Mouse (Mus musculus): ENCODE measurements at regions not wholly inside any gene's neighbourhood (a gene's known extent, or its start where the extent isn't known, plus 50 kb on each side); places are given as distances from the start of the nearest gene placed in this dataset.

DNA sequence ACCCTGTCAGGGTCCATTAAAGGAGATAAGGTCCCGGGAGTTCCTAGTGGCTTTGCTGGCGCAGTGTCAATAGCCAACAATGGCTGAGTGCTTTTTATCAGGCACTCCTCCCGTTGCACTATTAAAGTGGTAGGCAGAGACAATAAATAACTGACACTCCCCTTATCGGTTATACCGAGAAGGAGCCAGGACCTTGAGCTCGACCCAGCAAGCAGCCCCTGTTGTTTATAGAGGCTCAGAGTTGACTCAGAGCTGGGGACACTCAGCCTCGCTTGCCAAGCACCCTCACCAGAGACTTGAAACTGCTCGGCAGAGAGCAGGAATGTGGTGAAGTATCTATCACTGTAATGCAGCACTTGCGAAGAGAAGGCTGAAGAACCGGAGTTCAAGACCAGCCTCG is 102.5 kb upstream of the Jarid2 start:
- no peak for TF ChIP-seq CTCF (conservative IDR thresholded peaks at IDR 0.05; ENCODE audit: low read length)
- no peak for TF ChIP-seq NANOG (IDR thresholded peaks at IDR 0.05; ENCODE audit: borderline replicate concordance, low read length)
- TF ChIP-seq POU5F1 (IDR thresholded peaks at IDR 0.05; ENCODE audit: borderline replicate concordance, low read length), result no peak

All from E14TG2a.4 (cell line).